ENCODE assay signal across 7 mouse cellular contexts in genomic region chr13:48273451-48274069, GRCm38 (mm10). TPM values are rescaled to one million over a fixed set of nuclear protein-coding genes. Genes with fewer than 3 reads are reported as not detected.
DNase-seq lines count a peak whose midpoint lies in the region; ATAC-seq and TF ChIP-seq lines count a peak whose summit lies in the region.

No protein-coding gene starts in this region.

- WGBS in heart, embryonic 10.5 days = 8% methylated on average over 15 of the region's 15 CpGs
- 10% methylated on average over 15 of the region's 15 CpGs for WGBS in kidney, embryonic 14.5 days
- 10% methylated on average over 15 of the region's 15 CpGs for WGBS in limb, embryonic 14.5 days
- WGBS in midbrain, postnatal 0 days = 4% methylated on average over 15 of the region's 15 CpGs

- no peaks in the 10 kb centered on the region for H3K36me3 ChIP-seq in heart, embryonic 10.5 days
- H3K36me3 ChIP-seq in kidney, embryonic 14.5 days (ENCODE audit: control insufficient read depth, insufficient read depth, low read length) = no peaks in the 10 kb centered on the region
- no peaks in the 10 kb centered on the region for H3K36me3 ChIP-seq in limb, embryonic 14.5 days (ENCODE audit: control insufficient read depth, insufficient read depth, low read length)
- no peaks in the 10 kb centered on the region for H3K36me3 ChIP-seq in midbrain, postnatal 0 days (ENCODE audit: insufficient read depth, low read length)

- TF ChIP-seq CTCF in midbrain, postnatal 0 days (IDR thresholded peaks at IDR 0.05) = peak; percentile 88

- H3K9ac ChIP-seq in kidney, embryonic 14.5 days (ENCODE audit: low read depth, low read length) = peak overlapping the region; percentile 28; the same call in 1 of the 2 replicates
- no peak overlapping the region for H3K9ac ChIP-seq in limb, embryonic 14.5 days (ENCODE audit: low read depth, low read length, severe bottlenecking)
- H3K9ac ChIP-seq in midbrain, postnatal 0 days (replicated peaks; ENCODE audit: low read length, poor library complexity, severe bottlenecking) = peak overlapping the region; percentile 19; the same call in 1 of the 2 replicates

- H3K9me3 ChIP-seq in heart, embryonic 10.5 days = no peaks in the 10 kb centered on the region
- no peaks in the 10 kb centered on the region for H3K9me3 ChIP-seq in kidney, embryonic 14.5 days (ENCODE audit: control insufficient read depth, low read length)
- H3K9me3 ChIP-seq in limb, embryonic 14.5 days (ENCODE audit: control insufficient read depth, low read length) = no peaks in the 10 kb centered on the region
- H3K9me3 ChIP-seq in midbrain, postnatal 0 days (ENCODE audit: low read length) = no peaks in the 10 kb centered on the region

- peak overlapping the region; percentile 54 for H3K4me3 ChIP-seq in heart, embryonic 10.5 days
- peak overlapping the region; percentile 16 for H3K4me3 ChIP-seq in kidney, embryonic 14.5 days (ENCODE audit: low read length)
- peak overlapping the region; percentile 28 for H3K4me3 ChIP-seq in limb, embryonic 14.5 days (replicated peaks; ENCODE audit: low read length)
- H3K4me3 ChIP-seq in midbrain, postnatal 0 days (ENCODE audit: low read depth, low read length) = no peak overlapping the region

- DNase-seq in adrenal gland, postnatal 14 days = peak; percentile 50
- DNase-seq in embryo, embryonic 11.5 days (ENCODE audit: low read depth, low spot score) = peak; percentile 42
- DNase-seq in heart, embryonic 10.5 days (ENCODE audit: low spot score) = peak; percentile 76
- peak; percentile 72 for DNase-seq in limb, embryonic 14.5 days (ENCODE audit: low spot score)
- DNase-seq in midbrain, postnatal 0 days (ENCODE audit: low spot score) = peak; percentile 78
- no peak for DNase-seq in spleen, postnatal 36 days (ENCODE audit: low spot score in 2 of 2)

- peak overlapping the region; percentile 52 for H3K4me2 ChIP-seq in kidney, embryonic 14.5 days (replicated peaks; ENCODE audit: low read depth, low read length)
- H3K4me2 ChIP-seq in limb, embryonic 14.5 days (replicated peaks; ENCODE audit: low read depth, low read length, severe bottlenecking) = peak overlapping the region; percentile 67
- peak overlapping the region; percentile 51 for H3K4me2 ChIP-seq in midbrain, postnatal 0 days (ENCODE audit: low read depth, low read length, poor library complexity, severe bottlenecking)

- TF ChIP-seq POLR2A in limb, embryonic 14.5 days (IDR thresholded peaks at IDR 0.05; ENCODE audit: borderline replicate concordance, extremely low read depth, insufficient read depth, insufficient read length) = no peak

- peak overlapping the region; percentile 81 for H3K27ac ChIP-seq in heart, embryonic 10.5 days
- no peak overlapping the region for H3K27ac ChIP-seq in kidney, embryonic 14.5 days (ENCODE audit: low read depth, low read length)
- no peak overlapping the region for H3K27ac ChIP-seq in limb, embryonic 14.5 days (replicated peaks; ENCODE audit: low read depth, low read length)
- H3K27ac ChIP-seq in midbrain, postnatal 0 days (ENCODE audit: low read depth, low read length) = no peak overlapping the region

- no peaks in the 10 kb centered on the region for H3K27me3 ChIP-seq in heart, embryonic 10.5 days (ENCODE audit: insufficient read depth, poor library complexity, severe bottlenecking)
- no peaks in the 10 kb centered on the region for H3K27me3 ChIP-seq in kidney, embryonic 14.5 days (ENCODE audit: control insufficient read depth, insufficient read depth, low read length)
- no peaks in the 10 kb centered on the region for H3K27me3 ChIP-seq in limb, embryonic 14.5 days (ENCODE audit: control insufficient read depth, insufficient read depth, low read length)
- no peaks in the 10 kb centered on the region for H3K27me3 ChIP-seq in midbrain, postnatal 0 days (ENCODE audit: insufficient read depth, low read length)

- ATAC-seq in kidney, embryonic 14.5 days (ENCODE audit: low FRiP score, low TSS enrichment) = peak; percentile 91
- peak; percentile 82; the same call in 1 of the 2 replicates for ATAC-seq in limb, embryonic 14.5 days (ENCODE audit: low FRiP score, low read depth)
- ATAC-seq in midbrain, postnatal 0 days (ENCODE audit: low FRiP score) = peak; percentile 80; the same call in 1 of the 2 replicates

- H3K4me1 ChIP-seq in heart, embryonic 10.5 days = peaks cover 15% of the 10 kb centered on the region; the same call in 1 of the 2 replicates
- H3K4me1 ChIP-seq in kidney, embryonic 14.5 days (ENCODE audit: control insufficient read depth, insufficient read depth, low read length) = no peaks in the 10 kb centered on the region
- H3K4me1 ChIP-seq in limb, embryonic 14.5 days (ENCODE audit: control insufficient read depth, insufficient read depth, low read length) = peaks cover 2% of the 10 kb centered on the region; the same call in 1 of the 2 replicates
- peaks cover 3% of the 10 kb centered on the region; the same call in 1 of the 2 replicates for H3K4me1 ChIP-seq in midbrain, postnatal 0 days (ENCODE audit: insufficient read depth, low read length)

RNA-seq across cellular contexts. Expression of gene Id4, which starts 12.5 kb away (rescaled TPM):
- total RNA-seq in adrenal gland, postnatal 14 days (2021) = 3.4 and 4.4 TPM in 2 replicates
- 2.7 and 6.6 TPM in 2 replicates for polyA plus RNA-seq in heart, embryonic 10.5 days (2016; fragmentation: Nextera tagmentation; extraction: Ambion mirVana)
- polyA plus RNA-seq in kidney, embryonic 14.5 days (2014; fragmentation: Nextera tagmentation; extraction: Ambion mirVana) = 18.3 and 23.1 TPM in 2 replicates
- 10.5 and 11.6 TPM in 2 replicates for polyA plus RNA-seq in limb, embryonic 14.5 days (2012; rRNA removed)
- 8.3 and 9.3 TPM in 2 replicates for polyA plus RNA-seq in limb, embryonic 14.5 days (2014; fragmentation: Nextera tagmentation; extraction: Ambion mirVana)
- total RNA-seq in midbrain, postnatal 0 days (2014; rRNA removed) = 158 and 201 TPM in 2 replicates
- 95.1 and 116 TPM in 2 replicates for polyA plus RNA-seq in midbrain, postnatal 0 days (2015; fragmentation: Nextera tagmentation; extraction: Ambion mirVana)

Comparison
In these comparisons a context has a peak if more than half of its experiments do, and no peak if none do; other contexts are left out.
1. DNase-seq: peak in adrenal gland, postnatal 14 days (single experiment), embryo, embryonic 11.5 days (single experiment), heart, embryonic 10.5 days (single experiment), limb, embryonic 14.5 days (single experiment) and midbrain, postnatal 0 days (single experiment); none in spleen, postnatal 36 days (0 of 2).
2. Peak in every context shown above with its lines, with median percentiles within 50 percentile points of each other: ATAC-seq and H3K4me2 ChIP-seq.